Mouse (Mus musculus) ovary, adult 18-20 months (tissue): Measurements from ENCODE around the gene Neurl1a.
A peak's percentile ranks its signal among the peaks of the same experiment; 100 is the strongest.

Experiments used
- DNase-seq: peaks from one replicate; pipeline ENCODE4 v3.0.0; 2022; ENCODE audit warnings: low spot score, mixed read lengths

Neurl1a gene

DNA sequence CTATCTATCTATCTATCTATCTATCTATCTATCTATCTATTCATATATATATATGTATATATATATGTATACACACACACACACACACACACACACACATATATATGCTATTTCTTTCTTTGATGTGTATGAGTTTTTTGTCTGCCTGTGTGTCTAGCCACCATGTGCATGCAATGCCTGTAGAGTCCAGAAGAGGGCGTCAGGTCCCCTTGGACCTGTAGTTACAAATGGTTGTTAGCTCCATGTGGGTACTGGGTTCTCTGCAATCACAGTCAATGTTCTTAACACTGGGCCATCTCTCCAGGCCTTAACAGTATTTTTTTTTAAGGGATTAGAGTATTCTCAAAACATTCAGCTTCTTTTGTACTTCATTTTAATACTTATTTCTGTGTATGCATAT is 34.9 kb downstream of the Neurl1a start:
- no peak for DNase-seq

DNA sequence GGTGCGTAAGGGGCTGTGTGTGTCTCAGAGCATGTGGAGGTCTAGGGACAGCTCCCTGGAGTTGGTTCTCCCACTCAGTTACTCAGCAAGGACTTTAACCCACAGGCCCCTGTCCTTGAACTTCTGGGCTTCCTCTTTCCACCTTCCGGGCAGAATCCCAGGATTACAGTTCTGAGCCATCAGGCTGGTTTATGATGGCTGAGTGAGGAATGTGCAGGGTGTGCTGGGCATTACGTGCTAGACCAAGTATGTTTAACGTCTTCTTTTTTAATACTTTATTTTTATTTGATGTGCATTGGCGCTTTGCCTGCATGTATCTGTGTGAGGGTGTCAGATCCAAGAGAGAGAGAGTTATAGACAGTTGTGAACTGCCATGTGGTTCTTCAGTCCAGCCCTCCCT is 38.1 kb downstream of the Neurl1a start:
- DNase-seq, result peak; percentile 20

DNA sequence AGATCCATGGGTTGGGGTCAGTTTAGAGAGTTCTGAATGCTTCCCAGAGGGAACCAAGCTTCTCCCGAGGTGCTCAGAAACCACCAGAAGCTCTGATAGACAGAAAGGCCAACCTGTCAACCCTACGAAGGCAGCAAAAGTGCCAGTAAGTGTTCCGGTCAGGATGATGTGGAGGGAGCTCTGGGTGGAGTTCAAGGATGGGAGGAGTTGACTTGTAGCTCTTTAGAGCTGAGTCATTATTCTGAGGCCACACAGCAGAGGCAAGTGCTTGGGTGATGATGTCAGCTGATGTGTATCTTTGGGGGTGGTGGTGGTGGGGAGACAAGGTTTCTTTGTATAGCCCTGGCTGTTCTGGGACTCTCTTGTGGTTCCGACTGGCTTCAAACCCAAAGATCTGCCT is 41.0 kb downstream of the Neurl1a start:
- no peak for DNase-seq

DNA sequence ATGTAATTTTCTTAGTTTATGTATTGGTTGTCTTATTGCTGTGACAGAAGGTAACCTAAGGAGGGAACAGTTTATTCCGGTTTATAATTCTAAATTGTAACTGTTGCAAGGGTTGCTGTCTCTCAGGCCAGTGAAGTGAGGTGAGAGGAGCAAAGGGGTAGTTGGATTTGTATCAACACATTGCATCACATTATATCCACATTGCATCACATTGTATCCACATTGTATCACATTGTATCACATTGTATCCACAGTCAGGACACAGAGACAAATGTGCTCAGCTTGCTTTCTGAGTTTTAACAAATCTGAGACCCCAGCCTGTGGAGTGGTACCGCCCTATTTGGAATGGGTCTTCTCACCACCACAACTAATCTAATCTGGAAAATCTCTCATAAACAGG is 41.6 kb downstream of the Neurl1a start:
- DNase-seq, result no peak

DNA sequence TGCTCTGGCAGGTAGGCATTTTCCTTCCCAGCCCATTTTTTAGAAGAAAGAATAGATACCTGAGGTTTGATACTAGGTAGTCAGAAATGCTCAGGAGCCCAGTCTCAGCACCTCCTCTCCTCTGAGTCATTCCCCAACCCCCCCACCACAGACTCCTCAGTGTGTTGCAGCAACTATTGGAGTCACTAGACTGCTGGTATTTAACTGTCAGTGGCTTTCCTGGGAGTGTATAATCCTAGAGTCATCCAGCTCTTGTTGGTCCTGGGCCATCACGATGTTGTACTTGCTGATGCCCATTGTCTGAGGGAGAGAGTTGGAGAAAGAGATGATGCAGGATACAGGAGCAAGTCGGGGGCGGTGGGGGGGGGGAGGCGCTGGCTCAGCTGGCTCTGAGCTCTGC is 42.4 kb downstream of the Neurl1a start:
- no peak for DNase-seq

DNA sequence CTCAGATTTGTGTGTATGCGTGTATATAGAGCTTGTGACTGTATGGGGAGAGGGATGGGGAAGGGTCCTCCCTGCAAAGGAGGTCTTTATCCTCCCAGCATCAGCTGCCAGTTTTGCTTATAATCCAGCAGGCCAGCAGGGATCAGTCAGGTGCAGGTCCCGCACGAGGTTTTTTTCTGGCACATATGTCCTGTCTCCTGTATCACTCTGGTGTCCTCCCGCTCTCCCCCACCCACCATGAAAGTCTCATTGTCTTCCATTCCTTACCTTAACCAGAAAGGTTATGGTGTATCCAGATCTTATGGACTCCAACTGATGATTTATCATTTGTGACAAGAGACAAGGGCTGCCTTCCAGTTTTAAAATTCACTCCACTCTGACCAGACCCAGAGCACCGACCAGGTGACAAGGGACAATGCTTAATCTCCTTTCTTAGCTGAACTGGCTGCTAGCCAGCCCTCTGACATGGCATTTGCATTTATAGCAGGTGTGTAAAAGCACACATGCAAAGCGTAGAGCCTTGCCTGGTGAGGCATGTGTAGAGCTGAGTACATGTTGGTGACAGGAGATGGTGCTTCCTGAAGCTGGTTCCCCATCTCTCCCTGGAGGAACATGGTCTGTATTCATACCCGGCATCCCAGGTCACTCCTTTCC is 43.0 kb downstream of the Neurl1a start:
- DNase-seq, result no peak

DNA sequence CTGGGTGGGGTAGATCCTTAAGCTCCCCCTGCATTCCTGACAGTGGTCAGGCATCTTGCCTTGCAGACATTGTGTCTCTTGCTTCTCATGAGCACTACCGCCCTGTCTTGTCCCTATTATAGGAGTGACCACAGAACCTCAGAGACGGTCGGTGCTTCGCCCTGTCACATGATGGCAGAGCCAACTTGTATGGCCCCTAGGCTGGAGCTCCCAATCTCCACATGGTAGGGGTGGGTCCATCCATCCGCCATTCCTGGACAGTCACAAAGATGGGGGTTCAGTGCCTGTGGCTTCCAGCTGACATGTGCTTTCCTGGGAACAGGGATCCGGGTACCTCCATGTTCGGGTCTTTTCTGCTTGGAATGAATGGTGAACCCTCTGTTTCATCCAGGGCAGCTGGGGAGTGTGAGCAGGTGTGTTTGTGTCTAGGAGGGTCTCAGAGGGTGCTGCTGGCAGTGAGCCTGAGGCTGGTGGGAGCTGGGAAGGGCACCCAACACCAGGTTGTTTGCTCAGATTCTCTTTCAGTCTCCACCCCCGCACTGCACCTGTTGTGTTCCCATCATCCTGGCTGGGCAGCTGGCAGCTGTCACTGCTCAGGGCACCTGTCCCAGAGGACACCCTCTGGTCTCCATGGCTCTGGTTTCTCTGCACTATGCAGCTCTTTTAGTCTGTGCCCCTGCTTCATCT is 43.7 kb downstream of the Neurl1a start:
- DNase-seq, result no peak

DNA sequence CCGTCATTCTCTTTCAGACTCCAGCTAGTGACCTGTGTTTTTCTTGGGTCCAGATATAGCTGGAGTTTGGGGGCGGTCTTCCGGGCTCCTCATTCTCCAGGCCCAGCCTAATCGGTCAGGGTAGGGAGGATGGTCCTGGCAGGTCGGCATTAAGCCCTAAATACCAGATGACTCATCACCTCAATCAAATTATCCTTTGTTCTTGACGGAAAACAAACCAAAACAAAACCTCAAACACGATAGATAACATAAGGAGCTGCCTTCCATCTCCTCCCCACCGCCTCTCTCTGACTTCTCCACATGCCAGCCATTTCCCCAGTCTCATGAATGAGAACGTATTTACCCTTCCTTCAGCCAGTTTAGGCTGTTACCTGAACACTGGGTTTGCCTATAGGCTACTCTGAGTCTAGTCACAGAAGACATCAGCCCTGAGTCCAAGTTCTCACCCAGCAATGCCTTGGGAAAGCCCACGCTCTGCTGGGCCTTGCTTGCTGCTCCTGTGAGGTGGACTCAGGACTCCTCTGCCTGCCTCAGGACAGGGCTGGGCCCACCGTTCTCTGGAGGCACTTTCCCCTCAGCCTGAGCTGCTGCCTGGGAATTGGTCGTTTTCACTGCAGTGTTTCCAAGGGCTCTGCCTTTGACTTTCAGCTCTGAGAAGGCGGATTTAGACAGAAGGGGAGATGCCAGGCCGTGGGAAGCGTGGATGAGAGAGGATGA is 44.4 kb downstream of the Neurl1a start:
- no peak for DNase-seq

DNA sequence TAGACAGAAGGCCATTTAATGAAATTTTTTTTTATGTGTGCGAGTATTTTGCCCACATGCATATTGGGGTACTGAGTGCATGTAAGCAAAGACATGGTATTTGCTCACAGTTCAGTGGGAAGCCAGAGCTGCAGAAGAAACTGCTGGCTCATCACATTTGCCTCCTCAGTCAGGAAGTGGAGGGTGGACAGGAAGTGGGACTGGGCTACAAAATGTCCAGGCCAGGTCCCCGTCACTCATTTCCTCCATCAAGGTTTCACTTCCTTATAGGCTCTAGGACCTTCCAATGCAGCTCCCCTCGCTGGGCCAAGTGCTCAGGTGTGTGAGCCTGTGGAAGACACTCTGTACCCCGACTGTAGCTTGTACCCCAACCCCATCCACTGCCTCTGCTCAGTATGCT is 46.1 kb downstream of the Neurl1a start:
- DNase-seq, result no peak

DNA sequence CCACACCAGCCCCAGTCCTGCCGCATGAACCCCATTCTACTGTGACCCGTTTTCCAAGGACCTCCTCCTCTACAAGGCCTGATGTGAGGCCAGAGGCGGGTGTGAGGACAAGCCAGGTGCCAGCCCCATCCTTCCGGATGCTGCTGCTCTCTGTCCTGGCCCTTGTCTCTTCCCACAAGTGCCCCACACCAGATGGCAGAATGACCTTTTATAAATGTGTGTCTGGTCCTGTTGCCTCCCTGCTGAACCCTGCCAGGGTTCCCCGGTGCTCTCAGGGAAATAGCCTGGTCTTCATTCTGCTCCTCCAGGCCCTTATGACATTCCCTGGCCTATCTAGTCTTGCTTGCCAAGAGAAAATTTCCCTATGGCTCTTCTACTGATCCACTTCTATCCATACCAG is 47.2 kb downstream of the Neurl1a start:
- no peak for DNase-seq

DNA sequence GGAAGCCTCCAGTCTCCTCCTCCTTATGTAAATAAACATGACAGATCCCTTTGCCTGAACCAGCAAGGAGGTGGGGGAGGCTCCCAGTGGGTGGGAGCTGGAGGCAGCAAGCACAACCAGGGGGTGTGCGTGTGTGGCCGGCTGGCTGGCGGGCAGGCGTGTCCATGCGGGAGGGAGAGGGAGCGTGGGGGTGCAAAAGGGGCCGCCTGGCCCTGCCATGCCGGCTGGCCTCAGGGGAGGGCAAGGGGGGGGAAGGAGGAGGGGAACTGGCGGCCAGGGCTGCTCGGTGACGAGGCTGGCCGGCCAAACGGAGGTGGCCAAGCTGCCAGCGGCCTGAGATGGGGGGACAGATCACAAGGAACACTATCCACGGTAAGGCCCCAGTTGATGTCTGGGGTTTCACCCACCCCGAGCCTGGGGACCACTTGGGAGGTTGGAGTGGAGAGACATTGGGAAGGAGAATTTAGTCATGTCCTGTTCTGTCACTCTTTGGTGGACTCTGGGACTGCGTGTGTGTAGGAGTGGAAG is 50.2 kb downstream of the Neurl1a start:
- DNase-seq, result peak; percentile 74

DNA sequence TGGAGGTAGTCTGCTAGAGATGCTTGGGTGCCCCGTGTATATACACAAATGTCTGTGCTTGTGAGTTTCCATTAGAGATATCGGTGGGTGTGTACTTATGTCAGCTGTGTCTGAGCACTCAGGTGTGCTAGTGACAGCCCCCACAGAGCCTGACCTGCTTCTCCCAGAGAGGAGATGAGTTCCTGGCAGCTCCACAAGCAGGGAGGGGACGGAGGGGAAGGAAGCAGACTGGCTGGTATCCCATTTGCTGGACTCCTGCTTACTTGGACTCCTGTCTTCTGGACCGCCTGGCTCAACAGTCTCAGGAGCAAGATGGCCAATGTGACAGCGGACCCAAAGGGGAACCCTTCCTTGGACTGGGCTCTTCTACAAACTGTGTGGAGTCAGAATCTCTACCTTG is 50.8 kb downstream of the Neurl1a start:
- DNase-seq, result no peak

DNA sequence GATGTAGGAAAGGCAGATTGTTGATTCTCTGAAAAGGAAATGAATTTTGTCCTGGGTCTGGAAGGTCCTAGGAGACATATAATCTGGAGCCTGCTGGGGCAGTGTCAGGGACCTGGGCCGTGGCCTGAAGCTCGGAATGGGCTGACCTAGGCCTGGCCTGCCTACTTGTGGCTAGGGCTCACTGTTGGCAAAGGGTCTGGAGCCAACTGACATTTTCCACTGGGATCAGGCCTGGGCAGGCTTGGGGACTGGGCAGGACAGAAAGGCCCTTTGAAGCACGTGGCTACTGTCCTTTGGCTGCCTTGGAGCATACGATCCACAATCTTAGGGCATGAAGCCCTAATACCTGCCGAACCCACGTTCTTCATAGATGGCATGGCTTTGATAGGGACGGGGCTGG is 51.5 kb downstream of the Neurl1a start:
- DNase-seq, result no peak

DNA sequence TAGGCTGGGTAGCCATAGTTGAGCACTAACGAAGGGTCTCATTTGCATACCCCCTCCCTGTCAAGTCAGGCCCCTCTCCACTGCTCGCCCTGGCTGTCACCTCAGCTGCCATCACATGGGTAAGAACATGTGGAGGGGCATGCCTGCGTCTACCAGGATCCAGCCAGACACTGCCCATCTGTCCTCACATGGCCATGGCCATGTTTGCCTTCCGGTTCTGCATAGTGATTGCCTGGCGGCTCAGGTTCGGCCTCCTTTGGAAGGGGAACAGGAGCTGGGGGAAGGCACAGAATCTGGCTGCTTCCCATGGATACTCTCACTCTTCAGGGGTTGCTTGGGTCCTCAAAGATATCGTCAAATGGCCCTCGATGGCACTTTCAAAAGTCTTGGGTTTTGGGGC is 52.1 kb downstream of the Neurl1a start:
- no peak for DNase-seq

DNA sequence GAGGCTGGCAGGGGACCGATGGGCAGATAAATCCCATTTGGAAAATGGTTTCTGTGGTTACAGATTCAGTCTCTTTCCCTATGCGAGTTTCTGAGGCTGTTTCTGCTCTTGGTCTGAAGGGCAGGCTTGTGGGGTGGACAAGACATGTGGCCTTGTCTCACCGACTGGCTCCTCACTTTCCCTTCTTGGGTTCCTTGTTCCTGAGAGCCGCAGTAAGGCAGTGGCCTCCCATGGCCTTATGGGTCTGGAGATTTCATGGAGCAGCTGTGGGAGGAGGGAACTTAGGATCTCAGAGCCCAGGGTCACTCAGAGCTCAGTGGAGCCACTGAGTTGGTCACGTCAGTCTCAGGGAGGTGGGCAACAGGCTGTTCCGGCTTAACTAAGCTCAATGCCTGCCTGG is 52.8 kb downstream of the Neurl1a start:
- no peak for DNase-seq

DNA sequence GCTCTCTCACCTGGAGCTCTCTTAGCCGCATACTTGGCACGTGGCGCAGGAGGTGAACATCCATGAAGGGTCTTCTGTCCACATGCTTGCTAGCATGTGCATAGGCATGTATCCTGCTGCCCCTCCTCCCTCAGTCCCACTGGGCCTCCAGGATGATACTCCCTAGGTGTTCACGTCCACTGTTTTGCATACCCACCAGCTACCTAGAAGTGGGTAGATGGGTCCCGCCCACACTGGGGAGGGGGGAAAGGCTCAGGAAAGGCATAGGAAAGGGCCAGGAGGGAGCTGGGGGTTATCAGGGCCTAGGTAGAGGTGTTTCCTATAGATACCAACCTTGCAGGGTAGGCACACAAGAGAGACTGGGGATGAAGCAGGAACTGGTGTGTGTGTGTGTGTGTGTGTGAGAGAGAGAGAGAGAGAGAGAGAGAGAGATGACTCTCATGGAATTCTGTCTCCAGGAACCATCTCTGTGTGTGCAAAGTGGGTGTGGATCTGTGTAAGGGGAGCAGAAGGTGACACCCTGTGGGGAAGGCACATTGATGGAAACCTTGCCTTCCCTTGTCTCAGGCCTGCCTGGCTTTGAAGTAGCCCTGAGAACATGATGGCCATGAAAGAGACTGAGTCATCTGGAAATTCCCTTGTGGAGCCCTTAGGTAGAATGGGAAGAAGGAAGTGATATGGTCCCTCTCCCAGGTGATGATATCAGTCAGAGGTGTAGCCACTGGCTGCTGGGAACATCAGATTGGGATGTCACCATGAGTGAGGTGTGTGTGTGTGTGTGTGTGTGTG is 53.7 kb downstream of the Neurl1a start:
- no peak for DNase-seq

DNA sequence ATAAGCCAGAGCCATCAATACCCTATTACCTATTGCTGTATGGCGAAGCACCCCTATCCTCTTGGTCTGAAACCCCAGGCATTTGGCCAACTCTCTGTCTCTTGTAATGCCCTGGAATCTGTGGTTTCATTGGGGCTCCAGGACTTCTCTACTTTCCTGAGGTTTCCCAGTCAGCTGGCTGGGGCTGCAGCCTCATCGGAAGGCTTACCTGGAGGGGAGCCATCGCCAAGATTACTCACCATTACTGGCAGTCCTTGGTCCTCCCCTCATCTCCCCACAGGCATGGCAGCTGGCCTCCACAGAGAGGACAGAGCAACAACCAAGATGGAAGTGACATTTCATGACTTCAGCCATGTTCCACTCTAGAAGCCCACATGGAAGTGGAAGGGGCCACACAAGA is 54.5 kb downstream of the Neurl1a start:
- no peak for DNase-seq

DNA sequence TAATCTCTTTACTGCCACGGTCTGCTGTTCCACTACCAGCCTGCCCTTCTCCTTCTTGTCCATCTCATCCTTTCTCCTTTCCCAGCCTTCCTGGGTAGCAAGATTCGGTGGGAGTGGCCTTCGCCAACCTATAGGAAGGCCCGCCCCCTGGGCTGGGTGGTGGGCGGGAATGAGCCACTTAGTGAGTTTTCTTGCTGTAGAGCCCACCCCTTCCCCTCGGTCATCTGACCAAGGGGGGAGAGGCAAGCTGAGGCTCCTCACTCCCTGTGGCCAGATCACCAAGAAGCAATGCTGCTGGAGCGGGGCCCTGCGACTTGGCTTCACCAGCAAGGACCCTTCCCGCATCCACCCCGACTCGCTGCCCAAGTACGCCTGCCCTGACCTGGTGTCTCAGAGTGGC is 61.5 kb downstream of the Neurl1a start:
- no peak for DNase-seq

DNA sequence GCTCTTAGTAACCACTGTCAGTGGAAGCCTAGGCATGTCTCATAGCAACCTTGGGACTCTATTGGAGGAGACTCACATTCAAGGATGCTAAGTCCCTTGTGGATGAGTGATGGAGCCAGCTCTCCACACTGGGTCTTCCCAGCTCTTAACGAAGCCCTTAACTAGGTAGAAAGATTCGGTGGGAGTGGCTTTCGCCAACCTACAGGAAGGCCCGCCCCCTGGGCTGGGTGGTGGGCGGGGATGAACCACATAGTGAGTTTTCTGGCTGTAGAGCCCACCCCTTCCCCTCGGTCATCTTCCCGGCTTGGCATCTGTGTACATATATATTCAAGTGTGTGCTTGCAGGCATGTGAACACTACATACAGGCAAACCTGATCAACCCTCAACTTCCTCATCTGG is 62.3 kb downstream of the Neurl1a start:
- DNase-seq, result no peak

DNA sequence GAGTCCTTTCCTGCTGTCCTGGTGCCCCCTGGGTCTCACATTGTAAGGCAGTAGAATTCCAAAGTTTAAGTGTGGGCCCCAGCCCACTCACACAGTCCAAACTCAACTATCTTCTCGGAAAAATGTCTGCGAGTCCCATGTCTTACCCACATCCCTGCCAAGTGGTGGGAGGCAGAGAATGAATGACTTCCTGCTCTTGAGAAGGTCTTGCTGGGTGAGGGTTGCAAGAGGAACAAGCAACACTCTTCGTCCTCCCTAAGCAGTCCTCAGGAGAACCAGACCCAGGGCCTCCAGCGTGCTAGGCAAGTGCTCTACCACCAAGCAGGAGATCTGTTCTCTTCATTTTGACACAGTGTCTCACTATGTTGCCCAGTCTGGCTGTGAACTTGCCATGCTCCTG is 63.6 kb downstream of the Neurl1a start:
- no peak for DNase-seq

DNA sequence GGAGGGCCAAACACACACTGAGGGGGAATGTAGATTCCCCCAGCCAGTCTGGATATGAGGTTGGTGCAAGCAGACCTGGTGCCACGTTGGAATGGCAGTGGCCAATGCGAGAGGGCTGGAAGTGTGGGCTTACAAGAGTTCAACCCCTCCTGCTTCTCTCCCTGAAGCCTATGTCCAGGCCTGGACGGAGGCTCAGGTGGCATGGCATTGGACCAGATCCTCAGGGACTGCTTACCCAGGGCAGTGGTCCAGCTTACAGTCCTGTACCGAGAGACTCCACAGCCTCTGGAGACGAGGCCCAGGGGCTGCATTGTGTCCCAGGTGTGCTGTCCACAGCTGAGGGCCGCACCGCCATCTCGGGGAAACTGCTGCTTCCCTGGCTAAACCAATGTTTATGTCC is 66.9 kb downstream of the Neurl1a start:
- DNase-seq, result no peak

DNA sequence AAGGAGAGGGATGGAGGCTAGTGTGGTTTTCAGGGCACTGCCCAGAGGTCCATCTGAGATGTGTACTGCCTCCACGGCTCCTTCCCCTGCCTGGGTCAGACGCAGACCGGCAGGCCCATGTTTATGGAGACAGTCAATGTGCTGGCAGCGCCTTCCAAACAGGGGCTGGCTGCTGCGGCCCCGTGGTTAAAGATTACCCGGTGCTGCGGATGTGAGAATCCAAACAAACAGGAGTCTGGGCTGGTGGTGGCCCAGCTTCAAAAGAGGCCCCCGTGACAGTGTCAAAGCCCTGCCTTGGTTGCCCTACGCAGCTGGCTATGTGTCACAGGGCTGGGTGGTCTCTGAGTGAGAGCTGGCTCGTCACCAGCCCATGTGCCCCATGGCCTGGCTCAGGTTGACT is 69.2 kb downstream of the Neurl1a start:
- no peak for DNase-seq

DNA sequence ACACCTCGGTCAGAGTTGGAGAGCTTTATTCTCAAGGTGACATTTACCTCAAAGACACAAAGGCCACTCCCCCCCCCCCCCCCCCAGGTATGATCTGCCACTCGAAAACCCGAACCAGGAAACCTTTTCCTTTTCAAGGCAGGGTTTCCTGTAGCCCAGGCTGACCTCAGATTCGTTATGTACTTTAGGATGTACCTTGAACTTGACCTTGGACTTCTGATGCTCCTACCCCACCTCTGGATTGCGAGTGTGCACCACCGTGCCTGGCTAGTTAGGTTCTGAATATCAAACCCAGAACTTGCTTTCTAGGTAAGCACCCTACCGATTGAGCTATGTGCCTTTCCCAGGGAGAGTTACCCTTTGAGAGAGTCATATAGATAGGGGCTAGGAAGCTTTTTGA is 69.7 kb downstream of the Neurl1a start:
- DNase-seq, result no peak
